Mouse (Mus musculus) embryonic facial prominence, embryonic 10.5 days (tissue): ENCODE measurements around the gene Mn1. TPM values are rescaled to one million over a fixed set of nuclear protein-coding genes. Genes with fewer than 3 reads are reported as not detected.

Experiments
- DNase-seq: peaks from one replicate; pipeline ENCODE4 v3.0.0-alpha.2; 2017; ENCODE audit warnings: low spot score
- H3K27ac ChIP-seq: fragments of 300-500 bp; sonication (generic); replicated peaks from 2 replicates; pipeline ENCODE4 v1.5.1; 2016; ENCODE audit warnings: mild to moderate bottlenecking
- H3K27me3 ChIP-seq: fragments of 300-500 bp; sonication (generic); replicated peaks from 2 replicates; pipeline ENCODE4 v1.6.1; 2016; ENCODE audit warnings: low read depth, mild to moderate bottlenecking; ENCODE audit not compliant: poor library complexity, severe bottlenecking
- H3K36me3 ChIP-seq: fragments of 300-500 bp; sonication (generic); replicated peaks from 2 replicates; pipeline ENCODE4 v1.6.1; 2016; ENCODE audit warnings: mild to moderate bottlenecking, moderate library complexity
- H3K4me1 ChIP-seq: fragments of 300-500 bp; sonication (generic); 2 replicates; pipeline ENCODE4 v1.6.1; 2016
- H3K4me3 ChIP-seq: fragments of 300-500 bp; sonication (generic); 2 replicates; pipeline ENCODE4 v1.5.1; 2016; ENCODE audit warnings: mild to moderate bottlenecking, moderate library complexity
- H3K9me3 ChIP-seq: fragments of 300-500 bp; sonication (generic); 2 replicates; pipeline ENCODE4 v1.6.1; 2016; ENCODE audit warnings: mild to moderate bottlenecking
- WGBS: fragments of 180-500 bp; shearing (Covaris S2); methylation state at CpG from one replicate; pipeline ENCODE4 v1.1.7; 2016; 5-methylcytosine and 5-hydroxymethylcytosine counted together
- polyA plus RNA-seq: library from polyadenylated mRNA; unstranded; fragments of >200 nt; fragmentation: Nextera tagmentation; extraction: Ambion mirVana; gene quantifications from 2 replicates; pipeline ENCODE4 v1.2.1, GENCODE M21; 2016

The Mn1 gene
- polyA plus RNA-seq, 1 experiment from 2014 or later, result 49.5 TPM

- WGBS, result 85% methylated on average over 4 of the region's 4 CpGs
- no peaks in the 10 kb centered on the region for H3K27me3 ChIP-seq
- no peak overlapping the region for H3K4me3 ChIP-seq
- peak overlapping the region; percentile 35; the same call in 1 of the 2 replicates for H3K27ac ChIP-seq
- H3K36me3 ChIP-seq, result no peaks in the 10 kb centered on the region
- H3K9me3 ChIP-seq, result no peaks in the 10 kb centered on the region
- DNase-seq, result no peak
- H3K4me1 ChIP-seq, result peaks cover 23% of the 10 kb centered on the region
These were observed 53.7 kb downstream of the Mn1 start for GRCm38 (mm10) chr5:111470875-111471274.

GRCm38 (mm10) chr5:111473425-111473824 is 56.3 kb downstream of the Mn1 start:
- no peak for DNase-seq
- 83% methylated on average over 11 of the region's 11 CpGs for WGBS
- no peak overlapping the region for H3K27ac ChIP-seq

GRCm38 (mm10) chr5:111475721-111476120 is 58.6 kb downstream of the Mn1 start:
- WGBS, result 82% methylated on average over 5 of the region's 5 CpGs
- peaks cover 13% of the 10 kb centered on the region for H3K4me1 ChIP-seq
- no peak for DNase-seq
- H3K27ac ChIP-seq, result no peak overlapping the region
- no peak overlapping the region for H3K4me3 ChIP-seq
- no peaks in the 10 kb centered on the region for H3K9me3 ChIP-seq
- H3K27me3 ChIP-seq, result no peaks in the 10 kb centered on the region
- H3K36me3 ChIP-seq, result no peaks in the 10 kb centered on the region

More at GRCm38 (mm10) chr5:111473425-111473824, 56.3 kb downstream of the Mn1 start:
- Histone ChIP-seq H3K9me3 (no peaks in the 10 kb centered on the region), H3K36me3 (no peaks in the 10 kb centered on the region), H3K4me1 (peaks cover 18% of the 10 kb centered on the region), H3K4me3 (no peak overlapping the region), H3K27me3 (no peaks in the 10 kb centered on the region)

DNA sequence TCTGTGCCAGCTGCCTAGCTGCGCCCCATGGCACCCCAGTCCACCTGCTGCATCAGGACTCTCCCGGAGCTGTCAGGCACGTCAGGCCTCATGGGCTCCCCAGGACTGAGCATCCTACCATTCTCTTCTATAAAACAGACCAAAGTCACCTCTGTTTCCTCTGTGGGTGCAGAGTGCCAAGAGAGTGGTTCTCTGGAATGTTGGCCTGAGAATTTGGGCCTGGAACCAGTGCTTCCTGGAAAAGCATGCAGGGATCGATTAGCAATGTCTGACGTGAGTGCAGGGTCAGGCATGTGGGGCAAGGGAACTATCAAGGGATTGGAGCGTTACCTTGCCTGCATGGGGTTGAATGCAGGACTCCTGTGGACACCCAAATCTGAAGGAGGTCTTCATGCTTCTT is 59.0 kb downstream of the Mn1 start:
- no peak for DNase-seq
- WGBS, result 80% methylated on average over 6 of the region's 6 CpGs
- no peak overlapping the region for H3K27ac ChIP-seq

GRCm38 (mm10) chr5:111485907-111486306 is 68.7 kb downstream of the Mn1 start:
- 83% methylated on average over 4 of the region's 4 CpGs for WGBS

More for the DNA sequence above, 59.0 kb downstream of the Mn1 start:
- no peaks in the 10 kb centered on the region for H3K36me3 ChIP-seq
- no peak overlapping the region for H3K4me3 ChIP-seq
- peaks cover 9% of the 10 kb centered on the region for H3K4me1 ChIP-seq
- H3K27me3 ChIP-seq, result no peaks in the 10 kb centered on the region
- no peaks in the 10 kb centered on the region for H3K9me3 ChIP-seq

DNA sequence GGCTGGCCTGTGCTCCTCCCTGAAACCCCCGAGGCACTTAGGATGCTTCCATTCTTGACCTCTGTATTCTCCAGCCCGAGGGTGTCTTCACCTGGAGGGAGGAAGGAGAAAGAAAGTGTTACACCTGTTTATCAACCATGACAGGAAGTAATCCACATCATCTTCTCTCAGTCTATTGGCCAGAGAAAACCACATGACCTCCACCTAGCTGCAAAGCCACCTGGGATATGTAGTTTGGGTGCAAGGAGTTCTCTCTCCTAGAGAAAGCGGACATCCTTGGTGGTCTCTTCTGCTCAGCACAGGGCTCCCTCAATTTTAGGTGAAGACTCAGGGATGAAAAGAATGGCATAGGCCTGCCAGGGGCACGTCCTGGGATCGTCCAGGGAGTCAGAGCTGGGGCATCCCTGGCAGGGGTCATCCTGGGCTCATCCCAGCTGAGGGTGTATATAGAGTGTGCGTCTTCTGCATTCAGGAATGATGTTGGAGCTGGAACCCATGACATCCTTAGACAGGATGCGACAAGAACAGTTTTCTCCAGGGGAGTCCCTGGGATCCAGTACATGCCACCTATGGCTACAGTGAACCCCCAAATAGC is 72.0 kb downstream of the Mn1 start:
- DNase-seq, result no peak
- H3K27me3 ChIP-seq, result no peaks in the 10 kb centered on the region
- H3K4me1 ChIP-seq, result no peaks in the 10 kb centered on the region; the same call in 1 of the 2 replicates
- 0 out of 2 replicates have a peak overlapping the region, but pooled peaks have one; percentile 19 for H3K4me3 ChIP-seq
- WGBS, result 59% methylated on average over 7 of the region's 7 CpGs
- H3K27ac ChIP-seq, result no peak overlapping the region
- H3K36me3 ChIP-seq, result no peaks in the 10 kb centered on the region
- H3K9me3 ChIP-seq, result no peaks in the 10 kb centered on the region

More at GRCm38 (mm10) chr5:111485907-111486306, 68.7 kb downstream of the Mn1 start:
- Histone ChIP-seq H3K36me3 (0 out of 2 replicates have a peak, but pooled peaks cover 3% of the 10 kb centered on the region), H3K27ac (no peak overlapping the region), H3K4me3 (no peak overlapping the region), H3K9me3 (peaks cover 12% of the 10 kb centered on the region; the same call in 1 of the 2 replicates), H3K4me1 (no peaks in the 10 kb centered on the region; the same call in 1 of the 2 replicates), H3K27me3 (no peaks in the 10 kb centered on the region)
- DNase-seq, result no peak

DNA sequence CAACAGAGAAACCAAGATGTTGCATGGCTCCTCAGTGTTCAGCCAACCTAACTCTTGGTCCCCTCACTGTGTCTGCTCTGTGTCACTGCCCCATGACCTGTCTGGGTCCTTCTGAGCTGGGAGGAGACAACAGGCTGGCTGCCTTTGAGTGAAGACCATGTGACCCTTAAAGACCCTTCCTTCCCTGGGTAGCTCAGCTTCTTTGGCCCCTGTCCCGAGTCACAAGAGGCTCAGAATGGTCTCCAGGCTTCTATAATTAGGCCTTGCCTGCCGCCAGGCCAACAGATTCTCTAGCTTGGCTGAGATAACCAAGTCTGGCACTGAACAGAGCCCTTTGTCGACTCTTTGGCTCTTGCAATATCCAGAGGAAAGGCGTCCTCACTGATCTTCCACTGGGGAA is 73.4 kb downstream of the Mn1 start:
- H3K9me3 ChIP-seq, result no peaks in the 10 kb centered on the region

GRCm38 (mm10) chr5:111491485-111491884 is 74.3 kb downstream of the Mn1 start:
- no peaks in the 10 kb centered on the region for H3K9me3 ChIP-seq
- no peaks in the 10 kb centered on the region for H3K36me3 ChIP-seq
- peaks cover 7% of the 10 kb centered on the region for H3K4me1 ChIP-seq
- WGBS, result 78% methylated on average over 1 of the region's 1 CpGs
- no peak for DNase-seq
- H3K27ac ChIP-seq, result no peak overlapping the region
- no peak overlapping the region for H3K4me3 ChIP-seq
- H3K27me3 ChIP-seq, result no peaks in the 10 kb centered on the region; the same call in 1 of the 2 replicates

More for the DNA sequence above, 73.4 kb downstream of the Mn1 start:
- no peak for DNase-seq
- no peaks in the 10 kb centered on the region for H3K36me3 ChIP-seq
- H3K4me3 ChIP-seq, result no peak overlapping the region
- no peaks in the 10 kb centered on the region for H3K27me3 ChIP-seq
- WGBS, result 73% methylated on average over 4 of the region's 4 CpGs
- no peak overlapping the region for H3K27ac ChIP-seq
- no peaks in the 10 kb centered on the region; the same call in 1 of the 2 replicates for H3K4me1 ChIP-seq

DNA sequence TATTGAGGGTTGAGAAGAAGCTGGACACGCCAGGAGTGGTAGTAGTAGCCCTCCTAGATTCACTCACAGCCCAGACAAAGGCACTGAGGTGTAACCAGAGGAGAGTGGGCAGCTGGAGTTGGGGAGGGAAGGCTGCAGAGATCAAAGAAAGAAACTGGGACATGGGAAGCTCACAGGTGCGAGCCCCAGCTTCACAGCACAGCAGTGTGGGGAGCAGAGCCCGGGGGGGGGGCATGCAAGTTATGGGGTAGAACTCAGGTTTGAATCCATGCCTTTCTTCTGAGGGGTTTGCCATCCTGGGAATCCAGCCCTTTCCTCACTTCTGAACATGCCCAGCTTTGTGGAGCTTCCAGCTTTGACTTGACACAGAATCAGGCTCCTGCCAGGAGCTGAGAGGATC is 82.9 kb downstream of the Mn1 start:
- 74% methylated on average over 3 of the region's 3 CpGs for WGBS
- H3K27ac ChIP-seq, result 0 out of 2 replicates have a peak overlapping the region, but pooled peaks have one; percentile 7
- DNase-seq, result no peak
- peaks cover 33% of the 10 kb centered on the region for H3K27me3 ChIP-seq
- H3K36me3 ChIP-seq, result no peaks in the 10 kb centered on the region
- peaks cover 25% of the 10 kb centered on the region for H3K4me1 ChIP-seq
- no peaks in the 10 kb centered on the region for H3K9me3 ChIP-seq
- no peak overlapping the region for H3K4me3 ChIP-seq

GRCm38 (mm10) chr5:111501691-111502441 is 84.7 kb downstream of the Mn1 start:
- H3K36me3 ChIP-seq, result no peaks in the 10 kb centered on the region
- peaks cover 25% of the 10 kb centered on the region for H3K4me1 ChIP-seq
- no peak overlapping the region for H3K4me3 ChIP-seq
- no peaks in the 10 kb centered on the region for H3K9me3 ChIP-seq
- 79% methylated on average over 13 of the region's 13 CpGs for WGBS
- peaks cover 34% of the 10 kb centered on the region for H3K27me3 ChIP-seq
- no peak for DNase-seq
- H3K27ac ChIP-seq, result no peak overlapping the region

GRCm38 (mm10) chr5:111505241-111505640 is 88.1 kb downstream of the Mn1 start:
- Histone ChIP-seq H3K9me3 (no peaks in the 10 kb centered on the region), H3K4me3 (no peak overlapping the region), H3K27ac (no peak overlapping the region), H3K4me1 (peaks cover 44% of the 10 kb centered on the region), H3K36me3 (no peaks in the 10 kb centered on the region), H3K27me3 (peaks cover 28% of the 10 kb centered on the region)
- WGBS, result 93% methylated on average over 6 of the region's 6 CpGs
- DNase-seq, result no peak

- Histone ChIP-seq H3K9me3 (no peaks in the 10 kb centered on the region), H3K27ac (no peak overlapping the region), H3K4me1 (peaks cover 50% of the 10 kb centered on the region), H3K36me3 (no peaks in the 10 kb centered on the region), H3K4me3 (no peak overlapping the region), H3K27me3 (peaks cover 34% of the 10 kb centered on the region)
- no peak for DNase-seq
- WGBS, result 92% methylated on average over 6 of the region's 6 CpGs
These were observed 88.7 kb downstream of the Mn1 start for GRCm38 (mm10) chr5:111505824-111506223.

GRCm38 (mm10) chr5:111506410-111506809 is 89.2 kb downstream of the Mn1 start:
- no peak overlapping the region for H3K4me3 ChIP-seq
- peak overlapping the region; percentile 70 for H3K27ac ChIP-seq
- no peaks in the 10 kb centered on the region for H3K36me3 ChIP-seq
- H3K9me3 ChIP-seq, result no peaks in the 10 kb centered on the region
- H3K27me3 ChIP-seq, result peaks cover 32% of the 10 kb centered on the region
- WGBS, result 24% methylated on average over 12 of the region's 12 CpGs
- peaks cover 51% of the 10 kb centered on the region for H3K4me1 ChIP-seq
- peak; percentile 54 for DNase-seq
